Mouse (Mus musculus) large intestine, adult 2 months (tissue): Measurements from ENCODE around the gene Pcyox1. TPM values are rescaled to one million over a fixed set of nuclear protein-coding genes. Genes with fewer than 3 reads are reported as not detected.
"Not testable (repeated sequence)": the region's sequence is repeated elsewhere in the genome, so short reads cannot be mapped to it uniquely, and the experiment has no call there.

Source experiments
- DNase-seq: peaks from one replicate; pipeline ENCODE4 v3.0.0-alpha.2; 2012; ENCODE audit warnings: low read depth, low spot score
- WGBS: fragments of 180-500 bp; shearing (Covaris S2); methylation state at CpG from one replicate; pipeline ENCODE4 v1.1.7; 2018; 5-methylcytosine and 5-hydroxymethylcytosine counted together
- polyA plus RNA-seq: library from polyadenylated mRNA; depleted of rRNA; stranded (reverse); fragments of >200 nt; gene quantifications from 2 replicates; pipeline ENCODE4 v1.2.3, GENCODE M21; 2012; rRNA removed

Gene Pcyox1
- polyA plus RNA-seq, 1 experiment: 19.3 TPM

DNA sequence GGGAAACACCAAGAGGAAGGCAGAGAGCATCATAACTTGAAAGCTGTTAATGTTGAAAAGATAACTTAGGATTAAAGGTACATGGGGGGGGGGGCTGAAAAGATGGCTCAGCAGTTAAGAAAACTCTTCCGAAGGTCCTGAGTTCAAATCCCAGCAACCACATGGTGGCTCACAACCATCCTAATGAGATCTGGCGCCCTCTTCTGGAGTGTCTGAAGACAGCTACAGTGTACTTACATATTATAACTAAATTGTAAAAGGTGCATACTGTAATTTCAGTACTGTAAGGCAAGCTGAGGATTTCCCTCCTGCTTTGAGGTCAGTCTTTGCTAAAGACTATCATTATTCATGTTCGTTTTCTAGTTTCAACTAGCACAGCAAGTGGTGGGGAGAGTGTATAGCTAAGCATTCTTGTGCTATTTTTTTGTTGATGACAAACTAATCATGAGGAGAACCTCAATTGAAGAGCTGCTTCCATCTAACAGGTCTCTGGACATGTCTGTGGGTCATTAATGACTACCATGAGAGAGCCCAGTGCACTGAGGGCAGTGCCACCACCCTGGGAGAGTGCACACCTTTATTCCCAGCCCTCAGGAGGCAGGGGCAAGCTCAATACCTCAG lies 26.8 kb downstream of the Pcyox1 start:
- WGBS: 68% methylated on average over 3 of the region's 3 CpGs
- DNase-seq: no peak

DNA sequence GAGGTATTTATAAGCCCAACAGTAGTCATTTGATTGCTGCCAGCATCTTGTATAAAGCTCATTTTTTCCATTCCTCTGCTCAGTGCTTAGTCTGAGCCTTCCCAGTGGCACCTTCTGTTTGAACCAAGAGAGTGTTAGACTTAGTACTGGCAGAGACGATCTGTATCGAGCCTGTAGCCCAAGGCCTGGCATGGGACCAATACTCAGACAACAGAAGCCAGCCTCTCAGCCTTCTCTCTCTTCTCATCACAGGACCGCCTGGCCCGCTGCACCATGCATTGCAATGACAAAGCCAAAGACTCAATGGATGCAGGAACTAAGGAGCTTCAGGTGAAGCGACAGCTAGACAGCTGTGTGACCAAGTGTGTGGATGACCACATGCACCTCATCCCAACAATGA lies 28.5 kb downstream of the Pcyox1 start:
- whole genome bisulfite sequencing: 88% methylated on average over 5 of the region's 5 CpGs
- DNase-seq: no peak

DNA sequence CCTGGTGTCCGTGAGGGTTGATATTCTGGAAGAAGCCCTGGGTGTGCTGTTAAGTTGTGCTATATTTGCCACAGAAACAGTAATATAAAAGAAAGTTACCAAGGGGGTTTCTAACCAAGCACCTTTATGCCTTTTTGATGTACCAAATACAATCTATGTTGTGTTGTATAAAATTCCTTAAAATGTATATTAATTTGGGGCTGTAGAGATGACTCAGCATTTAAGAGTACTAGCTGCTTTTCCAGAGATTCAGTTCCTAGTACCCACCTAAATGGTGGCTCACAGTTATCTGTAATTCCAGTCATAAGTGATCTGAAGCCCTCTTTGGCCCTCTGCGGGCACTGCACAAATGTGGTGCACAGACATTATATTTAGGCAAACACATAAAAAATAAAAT lies 30.1 kb downstream of the Pcyox1 start:
- WGBS: 43% methylated on average over 2 of the region's 2 CpGs
- no peak for DNase-seq

DNA sequence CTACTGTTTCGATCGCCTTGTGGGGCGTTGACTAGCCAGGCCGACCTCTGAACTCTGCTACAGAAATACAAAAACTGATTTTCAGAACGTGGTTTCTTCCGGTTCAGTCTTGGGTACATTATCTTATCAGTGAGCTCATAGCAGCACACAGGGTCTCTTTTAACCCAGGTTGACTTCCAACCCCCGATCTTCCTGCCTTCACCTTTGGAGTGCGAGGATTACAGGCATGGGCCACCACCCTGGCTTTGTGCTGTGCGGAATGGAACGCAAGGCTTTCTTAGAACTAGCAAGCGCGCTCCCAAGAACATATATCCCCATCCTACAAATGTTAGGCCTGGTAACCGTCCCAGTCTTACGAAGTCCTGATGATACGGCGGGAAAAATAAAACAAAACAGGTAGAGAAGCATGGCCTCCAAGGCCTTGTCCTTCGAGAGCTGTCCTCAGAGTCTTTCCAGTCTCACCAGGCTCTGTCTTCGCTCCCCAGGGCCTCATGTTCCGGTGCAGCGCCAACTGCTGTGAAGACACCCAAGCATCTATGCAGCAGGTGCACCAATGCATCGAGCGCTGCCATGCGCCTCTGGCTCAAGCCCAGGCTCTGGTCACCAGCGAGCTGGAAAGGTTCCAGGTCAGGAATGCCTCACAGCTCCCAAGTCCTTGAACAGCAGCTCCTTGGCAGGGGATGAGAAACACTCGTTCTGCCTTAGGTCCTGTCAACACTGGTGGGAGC lies 30.7 kb downstream of the Pcyox1 start:
- 23% methylated on average over 25 of the region's 25 CpGs for WGBS

DNA sequence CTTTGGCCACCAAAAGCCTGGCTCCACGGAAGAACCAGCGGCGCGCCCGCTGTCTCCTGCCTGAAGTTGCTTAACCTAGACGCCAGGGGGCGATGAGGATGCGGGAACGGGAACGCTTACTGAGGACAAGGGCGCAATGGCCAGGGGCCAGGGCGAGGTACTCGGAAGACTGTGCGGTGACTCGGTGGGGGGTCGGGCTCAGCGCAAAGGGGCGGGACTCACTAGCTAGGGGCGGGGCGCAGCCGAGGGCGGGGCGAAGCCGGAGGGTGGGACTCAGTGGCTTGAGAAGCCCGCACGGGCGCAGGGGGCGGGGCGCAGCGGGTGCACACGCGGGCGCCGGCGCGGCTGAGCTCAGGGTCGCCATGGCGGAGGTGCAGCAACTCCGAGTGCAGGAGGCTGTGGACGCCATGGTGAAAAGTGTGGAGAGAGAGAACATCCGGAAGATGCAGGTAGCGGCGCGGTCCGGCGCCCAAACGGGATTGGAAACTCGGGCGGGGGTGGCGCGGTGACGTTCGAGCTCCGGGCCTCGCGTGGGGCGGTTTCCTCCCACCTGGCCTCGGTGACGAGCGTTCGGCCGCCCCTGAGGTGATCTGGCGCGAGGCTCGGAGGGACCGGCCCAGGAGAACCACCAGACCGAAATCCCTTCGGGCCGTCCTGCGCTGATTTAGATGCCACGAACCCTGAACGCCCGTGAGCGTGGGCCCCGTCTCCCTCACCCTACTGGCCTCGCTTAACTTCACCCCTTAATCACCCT lies 31.4 kb downstream of the Pcyox1 start, which contains the start of gene Fam136a:
Gene Fam136a (plus strand): TSS at position 276 of the 754 bp plus-strand sequence.
- 1% methylated on average over 75 of the region's 76 CpGs for WGBS
- peak; percentile 97 for DNase-seq

More for the DNA sequence above, 30.7 kb downstream of the Pcyox1 start:
- peak; percentile 28 for DNase-seq

DNA sequence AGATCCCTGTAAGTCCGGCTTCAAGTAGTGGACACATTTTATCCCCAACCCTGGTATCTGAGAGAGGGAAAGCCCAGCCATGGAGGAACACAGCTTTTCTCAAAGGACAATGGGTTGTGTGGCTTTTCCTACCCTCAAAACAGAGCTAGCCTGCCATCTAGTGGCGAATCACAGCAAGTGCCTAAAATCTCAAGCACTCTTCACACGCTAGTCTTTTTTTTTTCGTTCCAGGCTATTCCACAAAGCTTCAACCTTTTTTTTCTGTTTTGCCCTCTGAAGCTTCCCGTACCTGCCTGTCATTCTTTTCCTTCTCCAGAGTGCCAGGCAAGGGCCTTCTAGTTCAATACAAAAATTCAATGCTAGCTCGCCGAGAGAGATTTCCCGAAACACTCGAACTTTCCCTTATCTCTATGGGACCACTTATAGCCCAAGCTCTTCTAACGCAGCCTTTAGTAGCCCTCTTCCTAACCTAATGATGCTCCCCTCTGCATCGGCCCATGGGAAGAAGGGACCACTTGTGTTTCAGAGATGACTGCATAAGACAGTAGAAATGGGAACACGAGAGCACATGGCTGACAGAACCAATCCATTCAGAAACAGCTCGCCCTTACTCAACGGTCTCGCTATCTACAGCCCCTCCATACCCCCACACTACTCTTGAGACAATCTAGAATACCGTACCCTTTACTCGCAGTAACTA lies 32.4 kb downstream of the Pcyox1 start:
- WGBS: under 1% methylated on average over 17 of the region's 17 CpGs

DNA sequence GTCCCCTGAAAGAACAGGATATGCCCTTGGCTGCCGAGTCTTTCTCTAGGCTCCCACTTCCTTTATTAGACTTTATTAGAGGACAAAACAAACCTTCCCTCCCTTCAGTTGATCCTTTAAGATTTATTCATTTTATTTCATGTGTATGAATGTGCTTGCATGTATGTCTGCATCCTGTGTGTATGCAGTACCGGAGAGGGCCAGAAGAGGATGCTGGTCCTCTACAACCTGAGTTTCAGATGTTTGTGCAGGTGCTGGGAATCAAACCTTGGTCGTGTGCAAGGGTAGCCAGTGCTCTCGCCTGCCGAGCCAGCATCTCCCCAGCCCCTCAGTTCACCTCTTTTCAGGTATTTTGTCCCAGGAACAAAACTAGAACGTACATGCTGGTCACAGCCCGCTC lies 35.6 kb downstream of the Pcyox1 start:
- no peak for DNase-seq
- WGBS: 93% methylated on average over 7 of the region's 7 CpGs

More for the DNA sequence above, 32.4 kb downstream of the Pcyox1 start:
- DNase-seq: peak; percentile 61

DNA sequence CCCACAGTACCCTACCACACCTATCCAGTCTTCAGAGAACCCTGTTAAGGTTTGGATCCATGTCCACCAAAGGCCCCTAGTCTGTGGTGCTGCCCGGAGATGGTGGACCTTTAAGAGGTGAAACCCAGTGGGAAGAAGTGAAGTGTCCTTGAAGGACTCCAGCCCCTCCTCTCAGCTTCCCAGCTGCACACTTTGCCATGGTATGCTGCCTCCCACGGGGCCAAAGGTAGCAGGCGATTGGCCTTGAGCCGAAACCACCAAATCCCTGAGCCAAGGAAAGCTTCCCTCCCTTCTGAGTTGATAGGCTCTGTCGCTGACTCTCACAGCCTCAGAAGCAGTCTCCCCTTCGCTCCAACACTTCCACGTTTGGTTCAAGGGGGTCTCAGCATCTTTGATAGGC lies 36.3 kb downstream of the Pcyox1 start:
- WGBS: 36% methylated on average over 7 of the region's 7 CpGs

DNA sequence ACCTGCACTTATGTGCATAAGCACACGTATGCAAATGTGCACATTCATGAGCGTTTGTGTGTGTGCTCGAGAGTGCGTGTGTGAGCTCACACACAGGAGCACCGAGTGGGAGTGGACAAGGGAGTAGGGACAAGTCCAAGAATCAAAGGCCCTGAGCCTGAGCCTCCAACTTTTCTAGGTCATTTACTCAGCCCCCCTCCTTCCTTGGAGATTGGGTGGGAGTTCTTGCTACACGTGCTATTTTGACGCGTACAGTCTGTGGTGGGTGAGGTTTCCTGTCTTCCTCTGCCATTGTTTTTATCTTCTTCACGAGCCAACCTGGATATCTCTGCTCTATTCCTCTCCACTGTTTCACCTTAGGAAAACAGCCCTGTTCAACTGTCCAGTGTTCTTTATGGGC lies 40.0 kb downstream of the Pcyox1 start:
- 73% methylated on average over 9 of the region's 9 CpGs for WGBS
- DNase-seq: no peak

More for the DNA sequence above, 36.3 kb downstream of the Pcyox1 start:
- no peak for DNase-seq

DNA sequence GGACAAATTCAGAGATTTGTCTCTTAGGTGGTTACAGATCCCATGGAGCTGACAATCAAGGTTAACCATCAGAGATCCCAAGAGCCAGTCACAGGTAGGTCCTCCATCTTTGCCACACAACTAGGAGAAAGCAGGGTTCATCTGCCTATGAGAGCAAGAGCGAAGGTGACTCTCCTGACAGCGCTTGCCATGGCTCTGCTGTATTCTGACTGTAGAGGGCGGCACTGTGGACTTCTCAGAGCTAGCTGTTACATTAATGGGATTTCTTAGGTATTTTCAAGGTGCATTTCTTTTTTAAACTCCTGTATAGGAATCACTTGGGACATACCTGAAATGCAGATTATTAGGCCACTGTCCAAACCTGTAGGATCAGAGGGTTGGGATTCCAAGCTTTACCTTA lies 42.0 kb downstream of the Pcyox1 start:
- DNase-seq: no peak
- WGBS: 73% methylated on average over 3 of the region's 3 CpGs

DNA sequence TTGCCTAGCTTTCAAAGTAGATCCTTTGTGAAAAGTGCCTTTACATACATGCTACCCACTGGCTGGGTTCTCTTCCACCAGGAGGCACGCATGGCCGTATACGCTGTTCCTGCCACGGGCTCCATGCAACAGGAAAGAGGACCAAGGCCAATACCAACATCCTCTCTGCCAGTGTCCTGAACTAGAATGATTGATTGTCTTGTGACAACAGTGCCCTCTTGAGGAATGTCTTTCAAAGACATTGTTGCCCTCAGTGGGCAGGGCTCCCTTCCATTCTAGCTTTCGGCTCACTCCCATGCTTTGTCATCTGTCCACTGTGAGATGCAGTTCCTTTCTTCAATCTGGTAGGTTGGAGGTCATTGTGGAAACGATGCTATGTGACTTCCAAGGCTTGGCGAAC lies 47.7 kb downstream of the Pcyox1 start:
- DNase-seq: peak; percentile 32
- WGBS: 31% methylated on average over 7 of the region's 7 CpGs

DNA sequence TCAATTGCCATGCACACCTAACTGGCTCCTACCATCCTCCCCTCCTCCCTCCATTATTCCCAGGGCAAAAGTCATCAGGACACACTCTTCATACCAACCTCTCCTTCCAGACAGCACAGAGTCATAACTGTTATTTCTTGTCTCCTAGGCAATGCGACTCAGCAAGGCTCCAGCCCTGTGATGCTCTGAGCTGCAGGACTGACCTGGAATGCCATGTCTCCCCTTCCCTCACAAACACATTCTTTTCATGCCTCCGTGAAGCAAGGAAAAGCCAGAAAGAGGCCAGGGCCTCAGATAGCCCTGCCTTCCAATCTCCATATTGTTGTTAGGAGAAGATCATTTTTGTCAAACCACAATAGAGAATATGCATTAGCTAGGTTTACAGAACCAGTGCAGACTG lies 50.9 kb downstream of the Pcyox1 start:
- no peak for DNase-seq
- WGBS: 50% methylated on average over 2 of the region's 2 CpGs

DNA sequence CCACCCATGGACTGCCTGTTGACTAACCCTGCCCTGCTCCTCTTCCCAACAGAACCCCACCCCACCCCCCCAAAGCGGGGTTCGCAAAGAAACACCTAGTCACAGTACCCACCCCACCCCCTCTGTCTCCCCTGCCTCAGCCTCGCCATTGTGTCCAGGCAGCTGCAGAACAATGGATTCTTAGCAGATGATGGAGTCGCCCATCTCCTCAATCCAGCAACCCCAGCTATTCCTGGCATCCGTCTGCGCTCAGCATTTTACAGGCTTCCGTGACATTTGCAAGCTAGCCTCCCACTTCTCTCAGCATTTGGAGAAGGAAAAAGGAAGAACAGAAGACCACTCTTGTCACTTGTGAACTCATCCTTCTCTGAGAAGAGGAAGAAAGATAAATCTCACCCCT lies 53.3 kb downstream of the Pcyox1 start:
- DNase-seq: no peak
- 38% methylated on average over 7 of the region's 7 CpGs for WGBS

DNA sequence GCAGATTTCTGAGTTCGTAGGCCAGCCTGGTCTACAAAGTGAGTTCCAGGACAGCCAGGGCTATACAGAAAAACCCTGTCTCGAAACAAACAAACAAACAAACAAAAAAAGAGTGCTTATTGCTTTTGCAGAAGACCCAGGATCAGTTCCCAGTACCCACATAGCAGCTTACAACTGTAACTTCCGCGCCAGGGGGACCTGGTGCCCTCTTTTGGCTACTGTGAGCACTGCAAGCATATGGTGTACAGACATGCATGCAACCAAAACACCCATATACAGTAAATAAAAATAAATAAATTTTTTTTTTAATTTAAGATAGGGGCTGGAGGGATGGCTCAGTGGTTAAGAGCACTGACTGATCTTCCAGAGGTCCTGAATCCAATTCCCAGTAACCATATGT lies 60.6 kb downstream of the Pcyox1 start:
- DNase-seq: not testable (repeated sequence)
- WGBS: 90% methylated on average over 4 of the region's 4 CpGs

Other genes starting within 250 kb of the Pcyox1 start
- 7.2 and 11.4 TPM in 2 replicates for gene Tgfa, start 201.9 kb downstream of the Pcyox1 start, polyA plus RNA-seq
- gene Fam136a, start 31.5 kb downstream of the Pcyox1 start, polyA plus RNA-seq: 21.2 and 28.3 TPM in 2 replicates
- gene Snrpg, start 25.9 kb downstream of the Pcyox1 start, polyA plus RNA-seq: 49.7 and 66.9 TPM in 2 replicates
- gene Tia1, start 7.1 kb upstream of the Pcyox1 start, polyA plus RNA-seq: 7.8 and 14.6 TPM in 2 replicates
- gene Gm44790, start 29.5 kb upstream of the Pcyox1 start, polyA plus RNA-seq: 3.2 and 6.3 TPM in 2 replicates
- 8.6 and 10.0 TPM in 2 replicates for gene C87436, start 41.2 kb upstream of the Pcyox1 start, polyA plus RNA-seq
- gene Pcbp1, start 129.2 kb upstream of the Pcyox1 start, polyA plus RNA-seq: 163 and 168 TPM in 2 replicates
- 0.76 and 0.88 TPM in 2 replicates for gene Asprv1, start 231.0 kb upstream of the Pcyox1 start, polyA plus RNA-seq